Mouse (Mus musculus): ENCODE measurements around the gene Aldh2.
"Not testable (repeated sequence)": the region's sequence is repeated elsewhere in the genome, so short reads cannot be mapped to it uniquely, and the experiment has no call there.

The Aldh2 gene

GRCm38 (mm10) chr5:121546530-121546895, 47.1 kb downstream of the Aldh2 start:
- no peak for DNase-seq (ENCODE audit: low spot score)

- DNase-seq (ENCODE audit: low spot score) = peak; percentile 92
Observed at GRCm38 (mm10) chr5:121545793-121546529, 47.7 kb downstream of the Aldh2 start, which contains the start of gene Mapkapk5. Mapkapk5 (minus strand) TSS chr5:121545905.

GRCm38 (mm10) chr5:121544910-121545792, 48.5 kb downstream of the Aldh2 start, which contains the start of the genes Adam1a and Gm42878:
Adam1a (minus strand) TSS chr5:121545482.
Gm42878 (minus strand) TSS chr5:121545482.
- DNase-seq (ENCODE audit: low spot score) = no peak

GRCm38 (mm10) chr5:121543370-121543769, 50.3 kb downstream of the Aldh2 start:
- no peak for DNase-seq (ENCODE audit: low spot score)

- DNase-seq (ENCODE audit: low spot score) = no peak
Observed at GRCm38 (mm10) chr5:121541235-121541634, 52.4 kb downstream of the Aldh2 start.

GRCm38 (mm10) chr5:121540066-121540465, 53.6 kb downstream of the Aldh2 start:
- DNase-seq (ENCODE audit: low spot score) = no peak

GRCm38 (mm10) chr5:121537588-121537987, 56.0 kb downstream of the Aldh2 start:
- DNase-seq (ENCODE audit: low spot score) = no peak

GRCm38 (mm10) chr5:121536921-121537555, 56.6 kb downstream of the Aldh2 start:
- no peak for DNase-seq (ENCODE audit: low spot score)

GRCm38 (mm10) chr5:121535116-121535515, 58.5 kb downstream of the Aldh2 start:
- no peak for DNase-seq (ENCODE audit: low spot score)

GRCm38 (mm10) chr5:121534521-121534920, 59.1 kb downstream of the Aldh2 start:
- no peak for DNase-seq (ENCODE audit: low spot score)

- DNase-seq (ENCODE audit: low spot score) = peak; percentile 52
Observed at GRCm38 (mm10) chr5:121526961-121527360, 66.7 kb downstream of the Aldh2 start.

GRCm38 (mm10) chr5:121526526-121526925, 67.1 kb downstream of the Aldh2 start:
- DNase-seq (ENCODE audit: low spot score) = no peak

GRCm38 (mm10) chr5:121525774-121526450, 67.7 kb downstream of the Aldh2 start:
- DNase-seq (ENCODE audit: low spot score) = no peak

- DNase-seq (ENCODE audit: low spot score) = not testable (repeated sequence)
Observed at GRCm38 (mm10) chr5:121519758-121520157, 73.9 kb downstream of the Aldh2 start.

GRCm38 (mm10) chr5:121518983-121519382, 74.6 kb downstream of the Aldh2 start:
- no peak for DNase-seq (ENCODE audit: low spot score)
